Mouse (Mus musculus): Measurements from ENCODE around the gene 1700020D05Rik.
"Not testable (repeated sequence)": the region's sequence is repeated elsewhere in the genome, so short reads cannot be mapped to it uniquely, and the experiment has no call there.

Gene 1700020D05Rik

GRCm38 (mm10) chr19:5494314-5494713, 9.3 kb downstream of the 1700020D05Rik start:
- DNase-seq (ENCODE audit: low spot score): no peak

GRCm38 (mm10) chr19:5493301-5493721, 10.3 kb downstream of the 1700020D05Rik start:
- not testable (repeated sequence) for DNase-seq (ENCODE audit: low spot score)

- no peak for DNase-seq (ENCODE audit: low spot score)
Measured at GRCm38 (mm10) chr19:5492641-5493040, 10.9 kb downstream of the 1700020D05Rik start.

- DNase-seq (ENCODE audit: low spot score): no peak
Measured at GRCm38 (mm10) chr19:5490898-5491708, 12.5 kb downstream of the 1700020D05Rik start.

- DNase-seq (ENCODE audit: low spot score): peak; percentile 80
Measured at GRCm38 (mm10) chr19:5490313-5490897, 13.2 kb downstream of the 1700020D05Rik start, which contains the start of gene Cfl1. Gene Cfl1, plus strand, starts transcription at chr19:5490455.

GRCm38 (mm10) chr19:5489721-5490120, 13.9 kb downstream of the 1700020D05Rik start:
- DNase-seq (ENCODE audit: low spot score): not testable (repeated sequence)

GRCm38 (mm10) chr19:5488878-5489571, 14.6 kb downstream of the 1700020D05Rik start:
- DNase-seq (ENCODE audit: low spot score): peak; percentile 90

GRCm38 (mm10) chr19:5487768-5488550, 15.6 kb downstream of the 1700020D05Rik start, which contains the start of gene Mus81:
Gene Mus81, minus strand, starts transcription at chr19:5488402.
- DNase-seq (ENCODE audit: low spot score): peak; percentile 89

GRCm38 (mm10) chr19:5486771-5487170, 16.8 kb downstream of the 1700020D05Rik start:
- DNase-seq (ENCODE audit: low spot score): no peak

- DNase-seq (ENCODE audit: low spot score): no peak
Measured at GRCm38 (mm10) chr19:5486286-5486685, 17.3 kb downstream of the 1700020D05Rik start.

- no peak for DNase-seq (ENCODE audit: low spot score)
Measured at GRCm38 (mm10) chr19:5485821-5486220, 17.8 kb downstream of the 1700020D05Rik start.

GRCm38 (mm10) chr19:5485371-5485770, 18.2 kb downstream of the 1700020D05Rik start:
- no peak for DNase-seq (ENCODE audit: low spot score)

GRCm38 (mm10) chr19:5484496-5484895, 19.1 kb downstream of the 1700020D05Rik start:
- no peak for DNase-seq (ENCODE audit: low spot score)

- DNase-seq (ENCODE audit: low spot score): no peak
Measured at GRCm38 (mm10) chr19:5483386-5484359, 19.9 kb downstream of the 1700020D05Rik start.

GRCm38 (mm10) chr19:5481398-5481797, 22.2 kb downstream of the 1700020D05Rik start:
- no peak for DNase-seq (ENCODE audit: low spot score)

GRCm38 (mm10) chr19:5480016-5480415, 23.6 kb downstream of the 1700020D05Rik start:
- no peak for DNase-seq (ENCODE audit: low spot score)

- no peak for DNase-seq (ENCODE audit: low spot score)
Measured at GRCm38 (mm10) chr19:5477668-5478300, 25.8 kb downstream of the 1700020D05Rik start.

GRCm38 (mm10) chr19:5477004-5477667, 26.5 kb downstream of the 1700020D05Rik start:
- no peak for DNase-seq (ENCODE audit: low spot score)

- no peak for DNase-seq (ENCODE audit: low spot score)
Measured at GRCm38 (mm10) chr19:5475069-5475714, 28.4 kb downstream of the 1700020D05Rik start.
